Mouse (Mus musculus): ENCODE results near the gene Pde4a.
A peak's percentile ranks its signal among the peaks of the same experiment; 100 is the strongest.

Pde4a gene

GRCm38 (mm10) chr9:21149077-21149653 is 16.3 kb upstream of the Pde4a start:
- DNase-seq, result no peak

GRCm38 (mm10) chr9:21149654-21150419 is 15.7 kb upstream of the Pde4a start, which contains the start of gene Cdc37:
TSS of gene Cdc37 (minus strand) at chr9:21149982.
- DNase-seq, result peak; percentile 95

GRCm38 (mm10) chr9:21152715-21153114 is 12.8 kb upstream of the Pde4a start:
- DNase-seq, result peak; percentile 45

GRCm38 (mm10) chr9:21153331-21153730 is 12.2 kb upstream of the Pde4a start:
- DNase-seq, result no peak

GRCm38 (mm10) chr9:21153833-21154232 is 11.7 kb upstream of the Pde4a start:
- no peak for DNase-seq

GRCm38 (mm10) chr9:21154787-21155186 is 10.7 kb upstream of the Pde4a start:
- no peak for DNase-seq

GRCm38 (mm10) chr9:21161209-21161909 is 4.2 kb upstream of the Pde4a start:
- DNase-seq, result peak; percentile 91

- no peak for DNase-seq
These were observed 2.1 kb upstream of the Pde4a start for GRCm38 (mm10) chr9:21163086-21164050.

- no peak for DNase-seq
These were observed 1.4 kb upstream of the Pde4a start for GRCm38 (mm10) chr9:21164072-21164471.

GRCm38 (mm10) chr9:21165952-21166451 is 488 bp downstream of the Pde4a start:
- peak; percentile 42 for DNase-seq

GRCm38 (mm10) chr9:21166516-21166915 is 1.0 kb downstream of the Pde4a start:
- no peak for DNase-seq

GRCm38 (mm10) chr9:21167140-21168097 is 1.9 kb downstream of the Pde4a start:
- peak; percentile 68 for DNase-seq

GRCm38 (mm10) chr9:21168161-21169123 is 2.9 kb downstream of the Pde4a start:
- DNase-seq, result peak; percentile 78

GRCm38 (mm10) chr9:21169157-21169556 is 3.6 kb downstream of the Pde4a start:
- DNase-seq, result no peak

- no peak for DNase-seq
These were observed 6.8 kb downstream of the Pde4a start for GRCm38 (mm10) chr9:21172364-21172763.

GRCm38 (mm10) chr9:21180402-21180801 is 14.9 kb downstream of the Pde4a start:
- no peak for DNase-seq

- DNase-seq, result no peak
These were observed 15.3 kb downstream of the Pde4a start for GRCm38 (mm10) chr9:21180841-21181240.

GRCm38 (mm10) chr9:21181421-21182220 is 16.1 kb downstream of the Pde4a start:
- DNase-seq, result no peak

GRCm38 (mm10) chr9:21183421-21183820 is 17.9 kb downstream of the Pde4a start:
- no peak for DNase-seq
